Mouse (Mus musculus) G1E (cell line): Measurements from ENCODE around the gene Tulp2. TPM values are rescaled to one million over a fixed set of nuclear protein-coding genes. Genes with fewer than 3 reads are reported as not detected.

Experiments
- ATAC-seq: 2 replicates; pipeline ENCODE4 v1.8.0; 2016; ENCODE audit warnings: mild to moderate bottlenecking; ENCODE audit not compliant: insufficient number of reproducible peaks, poor library complexity, low FRiP score, severe bottlenecking; ENCODE audit errors: extremely low read depth
- DNase-seq: peaks from one replicate; pipeline ENCODE4 v3.0.0; 2012; ENCODE audit warnings: low spot score
- H3K27me3 ChIP-seq: 2 replicates; pipeline ENCODE4 v1.6.1; 2012; ENCODE audit warnings: mild to moderate bottlenecking, low read length, inconsistent platforms; ENCODE audit not compliant: insufficient read depth
- H3K36me3 ChIP-seq: replicated peaks from 2 replicates; pipeline ENCODE3; 2012; ENCODE audit warnings: mild to moderate bottlenecking, inconsistent platforms
- H3K4me1 ChIP-seq: 2 replicates; pipeline ENCODE4 v1.6.1; 2012; ENCODE audit warnings: low read depth, low read length, inconsistent platforms, mixed read lengths; ENCODE audit not compliant: insufficient read depth
- H3K4me3 ChIP-seq: 2 replicates; pipeline ENCODE4 v1.5.1; 2012; ENCODE audit warnings: low read depth, mild to moderate bottlenecking, inconsistent platforms, low read length, moderate library complexity, mixed read lengths
- H3K9me3 ChIP-seq: replicated peaks from 2 replicates; pipeline ENCODE4 v1.6.1; 2012; ENCODE audit warnings: inconsistent platforms
- CTCF ChIP-seq: IDR thresholded peaks from 2 replicates; pipeline ENCODE4 v1.5.1; 2012; ENCODE audit warnings: low read depth, low read length, inconsistent platforms, mixed read lengths
- GATA1 ChIP-seq: IDR thresholded peaks from 2 replicates; pipeline ENCODE4 v1.6.1; 2012; ENCODE audit warnings: borderline replicate concordance, low read length, inconsistent platforms, mixed read lengths
- GATA2 ChIP-seq: IDR thresholded peaks from 2 replicates; pipeline ENCODE4 v1.6.1; 2012; ENCODE audit warnings: low read depth, low read length, inconsistent platforms, borderline replicate concordance
- POLR2AphosphoS5 ChIP-seq: IDR thresholded peaks from 2 replicates; pipeline ENCODE4 v1.6.1; 2012; ENCODE audit warnings: low read depth, low read length, inconsistent platforms; ENCODE audit not compliant: insufficient replicate concordance
- TAL1 ChIP-seq: conservative IDR thresholded peaks from 2 replicates; pipeline ENCODE4 v1.6.1; 2012; ENCODE audit warnings: low read depth, low read length, inconsistent platforms, mixed read lengths
- polyA plus RNA-seq: library from polyadenylated mRNA; stranded (reverse); fragments of >175 nt; gene quantifications from 2 replicates; pipeline ENCODE4 v1.2.3, GENCODE M21; 2012
- total RNA-seq, 2 experiments: library from RNA; stranded (forward) in 1 of 2; stranded (reverse) in 1 of 2; fragments of 200-1000 nt in 1 of 2; fragments of >200 nt in 1 of 2; fragmentation: Nextera tagmentation in 1 of 2; gene quantifications; 2 replicates each; pipeline ENCODE4 v1.2.3; 2014 to 2017

Tulp2 gene
- total and polyA plus RNA-seq, 3 experiments = 0.49 to 1.7 (median 0.98) TPM

DNA sequence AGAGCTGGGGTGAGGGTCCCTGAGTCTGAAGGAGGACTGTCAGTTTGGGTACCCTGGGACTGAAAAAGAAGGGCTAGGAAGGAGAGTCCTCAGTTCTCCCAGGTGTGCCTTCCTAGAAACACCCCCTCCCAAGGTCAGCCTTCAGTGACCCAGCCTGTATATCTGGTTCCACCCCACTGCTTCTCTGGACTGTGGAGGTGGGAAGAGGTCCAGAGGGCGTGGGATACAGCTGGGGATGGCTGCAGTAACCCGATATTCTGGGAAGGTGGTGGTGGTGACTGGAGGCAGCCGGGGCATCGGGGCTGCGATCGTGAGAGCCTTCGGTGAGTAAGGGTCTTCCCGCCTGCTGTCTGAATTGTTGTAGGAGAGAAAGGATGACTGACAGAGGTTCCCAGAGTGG is 73.1 kb downstream of the Tulp2 start, which contains the start of gene Hsd17b14:
Gene Hsd17b14, plus strand, starts transcription at position 150 of the 400 bp plus-strand sequence.
- Histone ChIP-seq H3K4me1 (peaks cover 27% of the 10 kb centered on the region), H3K36me3 (no peaks in the 10 kb centered on the region), H3K27me3 (peaks cover 40% of the 10 kb centered on the region), H3K4me3 (no peak within 1 kb of the TSS), H3K9me3 (no peaks in the 10 kb centered on the region)
- ATAC-seq (no peak), DNase-seq (no peak)
- TF ChIP-seq POLR2AphosphoS5 (no peak), GATA1 (no peak)

DNA sequence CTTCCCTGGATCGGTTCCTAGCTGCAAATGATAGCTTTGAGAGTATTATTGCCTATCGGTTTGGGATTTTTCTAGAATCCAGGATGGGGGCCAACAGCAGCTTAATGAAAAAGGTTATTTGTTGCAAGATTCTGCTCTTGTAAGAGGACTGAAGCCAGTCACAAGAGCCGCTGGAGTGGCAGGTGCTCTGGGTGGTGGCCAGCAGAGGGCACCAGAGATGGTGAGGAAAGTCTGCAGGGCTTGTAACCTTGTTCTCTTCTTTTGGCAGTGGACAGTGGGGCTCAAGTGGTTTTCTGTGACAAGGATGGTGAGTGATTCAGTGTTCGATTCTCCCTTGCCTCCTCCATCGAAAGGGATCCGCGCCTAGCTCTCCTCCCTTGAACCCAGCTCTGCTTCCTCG is 74.1 kb downstream of the Tulp2 start:
- no peak for TF ChIP-seq GATA2
- peak; percentile 78 for TF ChIP-seq CTCF
- Histone ChIP-seq H3K4me1 (peaks cover 30% of the 10 kb centered on the region), H3K4me3 (no peak overlapping the region), H3K27me3 (peaks cover 34% of the 10 kb centered on the region), H3K9me3 (no peaks in the 10 kb centered on the region), H3K36me3 (no peaks in the 10 kb centered on the region)
- ATAC-seq (no peak), DNase-seq (peak; percentile 69)

DNA sequence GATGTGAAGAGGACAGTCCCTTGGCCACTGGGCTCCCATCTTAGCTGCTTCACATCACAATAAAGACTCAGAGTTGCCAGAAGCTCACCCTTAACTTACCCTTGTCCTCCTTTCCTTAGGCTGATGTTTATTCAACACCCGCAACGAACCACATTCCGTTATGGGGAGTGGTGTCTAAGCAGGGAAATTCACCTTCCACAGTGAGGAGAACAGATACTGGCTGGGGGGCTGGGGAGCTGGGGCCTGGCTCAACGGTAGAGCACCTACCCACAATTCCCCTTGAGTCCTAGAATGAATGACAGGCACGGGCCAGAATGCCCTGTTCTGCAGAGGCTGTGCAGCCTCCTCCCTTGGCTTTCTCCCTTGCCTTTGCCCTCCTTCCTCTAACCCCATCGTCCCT is 77.2 kb downstream of the Tulp2 start:
- Histone ChIP-seq H3K36me3 (no peaks in the 10 kb centered on the region), H3K4me3 (no peak overlapping the region), H3K4me1 (peaks cover 47% of the 10 kb centered on the region), H3K9me3 (no peaks in the 10 kb centered on the region), H3K27me3 (peaks cover 10% of the 10 kb centered on the region)
- ATAC-seq = no peak
- no peak for DNase-seq
- no peak for TF ChIP-seq POLR2AphosphoS5
- no peak for TF ChIP-seq GATA1
- no peak for TF ChIP-seq GATA2
- TF ChIP-seq CTCF = no peak
- no peak for TF ChIP-seq TAL1

DNA sequence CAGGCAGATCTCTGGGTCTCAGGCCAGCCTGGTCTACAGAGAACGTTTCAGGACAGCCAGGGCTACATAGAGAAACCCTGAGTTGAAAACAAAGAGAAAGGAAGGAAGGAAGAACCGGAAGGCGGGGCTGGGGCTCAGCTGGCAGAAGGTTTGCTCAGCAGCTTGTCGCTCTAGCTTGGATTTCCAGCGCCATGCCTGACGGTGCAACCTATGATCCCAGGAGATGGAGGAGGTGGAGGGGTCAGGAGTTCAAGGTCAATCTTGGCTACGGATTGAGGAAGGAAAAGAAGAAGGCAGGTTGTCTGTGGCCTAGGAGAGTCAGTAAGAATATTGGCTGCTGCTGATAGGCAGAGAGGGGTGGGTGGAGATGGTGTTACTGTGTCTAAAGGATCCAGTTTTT is 78.6 kb downstream of the Tulp2 start:
- no peak overlapping the region for H3K4me3 ChIP-seq
- peaks cover 53% of the 10 kb centered on the region for H3K4me1 ChIP-seq
- TF ChIP-seq GATA2 (no peak), CTCF (no peak), POLR2AphosphoS5 (no peak), GATA1 (no peak), TAL1 (no peak)
- H3K27me3 ChIP-seq = peaks cover 2% of the 10 kb centered on the region; the same call in 1 of the 2 replicates
- ATAC-seq (no peak), DNase-seq (no peak)
- H3K36me3 ChIP-seq = no peaks in the 10 kb centered on the region
- H3K9me3 ChIP-seq = no peaks in the 10 kb centered on the region

DNA sequence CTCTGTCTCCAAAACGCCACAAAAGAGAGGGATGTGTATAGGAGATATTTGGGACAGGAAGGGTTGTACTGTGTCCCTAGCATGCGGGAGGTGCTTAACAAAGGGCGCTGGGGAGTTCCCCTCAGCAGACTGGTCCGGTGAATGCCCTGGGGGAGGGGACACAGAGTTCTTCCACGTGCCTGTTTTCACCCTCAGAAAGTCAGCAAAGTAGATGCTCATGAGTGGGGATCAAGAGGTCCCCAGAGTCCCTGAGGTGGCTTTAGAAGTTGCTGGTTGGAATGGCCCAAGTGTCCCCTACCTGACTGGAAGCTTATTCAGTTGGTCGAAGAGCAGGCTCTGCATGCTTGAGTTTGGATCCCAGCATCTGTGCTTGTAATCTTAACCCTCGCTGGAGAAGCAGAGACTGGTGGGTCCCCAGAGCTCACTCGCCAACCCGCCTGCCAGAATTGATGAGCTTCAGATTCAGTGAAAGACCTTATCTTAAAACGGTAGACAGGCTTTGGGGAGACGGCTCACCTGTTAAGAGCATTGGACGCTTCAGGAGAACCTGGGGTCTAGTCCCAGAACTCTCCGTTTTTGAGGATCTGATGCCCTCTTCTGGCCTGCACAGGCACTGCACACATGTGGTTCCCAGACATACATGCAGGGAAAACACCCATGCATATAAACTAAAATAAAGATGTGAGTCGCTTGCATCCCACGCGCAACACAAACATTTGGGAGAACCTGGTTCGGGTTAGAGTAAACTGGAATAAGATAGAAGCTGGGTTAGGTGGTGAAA is 79.4 kb downstream of the Tulp2 start:
- Histone ChIP-seq H3K27me3 (peaks cover 2% of the 10 kb centered on the region; the same call in 1 of the 2 replicates), H3K4me3 (peak overlapping the region; percentile 67; the same call in 1 of the 2 replicates), H3K4me1 (peaks cover 56% of the 10 kb centered on the region), H3K9me3 (no peaks in the 10 kb centered on the region), H3K36me3 (peaks cover 4% of the 10 kb centered on the region)
- DNase-seq = peak; percentile 58
- ATAC-seq = no peak
- TF ChIP-seq POLR2AphosphoS5 (no peak), TAL1 (no peak), CTCF (peak; percentile 77)

DNA sequence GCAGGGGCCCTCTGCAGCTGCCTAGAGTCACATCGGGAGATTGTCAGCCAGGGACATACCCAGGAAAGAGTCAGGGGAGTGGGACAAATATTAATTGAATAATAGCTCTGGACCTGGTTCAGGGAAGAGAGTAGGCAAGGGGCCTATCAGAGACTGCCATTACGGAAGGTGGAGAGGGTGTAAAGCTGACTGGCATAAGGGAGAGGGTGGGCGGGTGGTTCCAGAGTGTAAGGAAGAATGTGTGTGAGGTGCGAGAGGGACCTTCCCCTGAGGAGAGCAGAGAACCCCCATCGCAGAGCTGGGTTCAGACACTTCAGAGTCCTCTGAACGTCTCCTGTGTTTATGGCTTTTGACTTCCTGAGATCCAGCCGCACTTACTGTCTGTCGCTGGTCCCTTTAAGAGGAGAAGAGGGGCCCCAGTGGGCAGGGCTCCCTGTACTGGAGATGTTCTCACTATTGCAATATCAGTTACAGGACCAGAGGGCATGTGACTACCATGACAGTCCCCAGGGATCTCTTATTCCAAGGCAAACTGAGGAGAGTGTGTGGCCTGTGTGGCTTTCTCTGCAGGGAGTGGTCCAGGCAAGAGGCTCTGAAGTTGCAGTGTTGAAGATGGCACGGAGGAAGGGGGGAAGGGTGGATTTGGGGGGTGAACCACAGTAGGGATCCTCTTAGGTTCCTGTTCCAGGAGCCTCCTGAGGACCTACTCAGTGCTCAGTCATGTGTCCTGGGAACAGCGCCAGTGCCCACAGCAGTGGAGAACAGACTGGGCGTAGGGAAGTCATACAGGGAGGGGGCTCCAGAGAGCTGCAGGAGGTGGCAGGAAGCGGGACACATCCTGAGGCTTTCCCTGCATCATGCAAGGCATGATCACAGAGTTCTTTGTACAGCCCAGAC is 80.2 kb downstream of the Tulp2 start:
- TF ChIP-seq GATA2 = no peak
- no peak for TF ChIP-seq CTCF
- TF ChIP-seq TAL1 = no peak
- no peak for TF ChIP-seq POLR2AphosphoS5
- no peak for TF ChIP-seq GATA1
- peaks cover 61% of the 10 kb centered on the region for H3K4me1 ChIP-seq
- H3K4me3 ChIP-seq = peak overlapping the region; percentile 67
- ATAC-seq (peak; percentile 80; the same call in 1 of the 2 replicates), DNase-seq (peak; percentile 69)
- H3K9me3 ChIP-seq = no peaks in the 10 kb centered on the region
- peaks cover 9% of the 10 kb centered on the region for H3K36me3 ChIP-seq
- peaks cover 2% of the 10 kb centered on the region; the same call in 1 of the 2 replicates for H3K27me3 ChIP-seq
